Mouse (Mus musculus) right cerebral cortex, postnatal 10 days (tissue): ENCODE results near the gene Rfx1.

ENCODE experiments used
- DNase-seq, 2 experiments: peaks; one replicate each; pipeline ENCODE4 v3.0.0; 2021; ENCODE audit warnings: low spot score in 2 of 2

Gene Rfx1

DNA sequence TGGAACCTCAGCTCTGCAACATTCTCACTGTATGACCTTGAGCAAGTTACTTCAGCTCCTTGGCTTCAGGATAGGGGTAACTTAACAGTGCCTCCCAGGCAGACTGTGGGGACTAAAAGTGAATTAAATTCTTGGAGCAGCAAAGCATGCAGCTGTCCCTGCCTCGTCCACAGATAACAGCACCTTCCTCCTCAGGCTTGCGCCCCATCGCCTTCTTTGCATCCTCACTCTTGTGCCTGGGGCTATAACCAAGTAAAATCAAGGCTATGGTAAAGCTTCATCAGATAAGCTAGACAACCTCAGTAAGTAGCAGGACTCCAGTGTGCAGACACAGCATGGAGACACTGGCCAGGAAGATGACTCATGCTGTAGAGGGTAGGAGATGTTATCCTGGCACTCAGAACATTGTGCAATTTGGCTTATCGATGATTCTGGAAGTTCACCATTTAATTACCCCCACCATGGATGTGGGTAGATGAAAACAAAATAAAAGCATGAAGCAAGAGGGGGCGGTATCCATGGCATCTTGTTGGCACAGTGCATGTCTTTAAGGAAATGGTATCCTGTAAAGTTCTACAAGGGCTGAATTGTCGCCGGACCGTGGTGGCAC lies 78.1 kb downstream of the Rfx1 start:
- DNase-seq: no peak
